Mouse (Mus musculus) bone marrow, adult 2 months (tissue): ENCODE data around the gene Cep97. TPM values are rescaled to one million over a fixed set of nuclear protein-coding genes. Genes with fewer than 3 reads are reported as not detected.
"Not testable (repeated sequence)": the region's sequence is repeated elsewhere in the genome, so short reads cannot be mapped to it uniquely, and the experiment has no call there.

ENCODE experiments used
- H3K27ac ChIP-seq: fragments of 200-500 bp; 2 replicates; pipeline ENCODE4 v1.5.1; 2012; ENCODE audit warnings: low read depth, mild to moderate bottlenecking, control low read depth, inconsistent platforms, low read length; ENCODE audit not compliant: control insufficient read depth, poor library complexity, insufficient read depth
- H3K4me1 ChIP-seq: fragments of 200-500 bp; 2 replicates; pipeline ENCODE4 v1.6.1; 2011; ENCODE audit warnings: low read length; ENCODE audit not compliant: control insufficient read depth, insufficient read depth
- H3K4me3 ChIP-seq: fragments of 200-500 bp; replicated peaks from 2 replicates; pipeline ENCODE3; 2011; ENCODE audit warnings: mild to moderate bottlenecking, low read depth, low read length, control low read depth; ENCODE audit not compliant: control insufficient read depth
- CTCF ChIP-seq: fragments of 200-500 bp; IDR thresholded peaks from 2 replicates; pipeline ENCODE4 v1.5.1; 2011; ENCODE audit warnings: low read length, control low read depth; ENCODE audit not compliant: control insufficient read depth, insufficient read depth
- POLR2A ChIP-seq: fragments of 200-500 bp; IDR thresholded peaks from 2 replicates; pipeline ENCODE4 v1.6.1; 2011; ENCODE audit warnings: low read depth, mild to moderate bottlenecking, control low read depth, low read length, borderline replicate concordance; ENCODE audit not compliant: control insufficient read depth
- WGBS: fragments of 180-500 bp; shearing (Covaris S2); methylation state at CpG from one replicate; pipeline ENCODE4 v1.1.7; 2018; 5-methylcytosine and 5-hydroxymethylcytosine counted together
- polyA plus RNA-seq: library from polyadenylated mRNA; stranded (reverse); fragments of >200 nt; gene quantifications from 2 replicates; pipeline ENCODE4 v1.2.4, GENCODE M21; 2011; ENCODE audit warnings: low replicate concordance; ENCODE audit not compliant: missing spikeins, insufficient read depth, insufficient read length

The Cep97 gene
- polyA plus RNA-seq, 1 experiment: 6.4 TPM

DNA sequence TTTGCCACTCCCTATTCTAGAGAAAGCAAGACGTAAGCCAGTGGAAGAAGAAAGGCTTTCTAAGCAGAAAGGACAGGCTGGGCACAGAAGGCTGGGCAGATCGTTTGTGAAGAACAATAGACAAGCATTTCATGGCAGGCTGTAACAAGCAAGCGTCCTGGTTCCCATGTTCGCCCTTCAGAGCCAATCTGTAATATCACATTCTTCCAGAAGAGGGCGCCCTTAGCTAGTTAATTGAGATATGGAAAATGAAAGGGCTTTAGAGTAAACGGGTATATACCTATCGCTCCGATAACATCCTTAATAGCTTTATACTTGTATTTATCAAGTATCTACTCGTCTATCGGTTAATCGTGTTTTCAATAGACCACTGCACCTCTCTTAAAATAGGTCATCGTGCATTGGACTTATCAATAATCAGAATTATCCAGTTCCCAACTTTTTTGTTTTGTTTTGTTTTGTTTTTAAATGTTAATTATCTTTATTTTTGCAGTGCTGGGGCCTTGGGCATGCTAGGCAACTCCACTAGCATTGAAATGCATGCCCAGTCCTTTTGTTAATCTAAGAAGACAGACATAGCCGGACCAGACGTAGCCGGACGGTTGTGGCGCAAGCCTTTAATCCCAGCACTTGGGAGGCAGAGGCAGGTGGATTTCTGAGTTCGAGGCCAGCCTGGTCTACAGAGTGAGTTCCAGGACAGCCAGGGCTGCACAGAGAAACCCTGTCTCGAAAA, 16.5 kb upstream of the Cep97 start:
- 13% methylated on average over 19 of the region's 19 CpGs for WGBS
- peak; percentile 25; the same call in 1 of the 2 replicates for TF ChIP-seq CTCF
- no peak for TF ChIP-seq POLR2A
- Histone ChIP-seq H3K4me1 (no peaks in the 10 kb centered on the region), H3K27ac (no peak overlapping the region), H3K4me3 (peak overlapping the region; percentile 66)

DNA sequence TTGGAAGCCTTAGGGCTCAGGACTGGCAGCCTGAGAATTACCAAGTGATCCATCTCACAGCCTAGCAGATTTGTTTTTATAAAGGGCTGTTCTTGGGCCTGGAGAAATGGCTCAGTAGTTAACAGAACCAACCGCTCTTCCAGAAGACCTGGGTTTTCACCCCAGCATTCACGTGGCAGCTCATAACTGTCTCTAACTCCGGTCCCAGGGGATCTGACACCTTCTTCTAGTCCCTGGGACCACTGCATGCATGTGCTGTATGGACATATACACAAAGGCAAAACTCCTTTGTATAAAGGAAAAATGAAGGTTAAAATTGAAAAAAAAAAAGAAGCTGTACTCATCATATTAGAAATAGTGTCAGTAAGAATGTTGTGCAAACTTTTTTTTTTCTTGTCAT, 15.8 kb upstream of the Cep97 start:
- Histone ChIP-seq H3K27ac (no peak overlapping the region), H3K4me3 (no peak overlapping the region), H3K4me1 (no peaks in the 10 kb centered on the region)
- 70% methylated on average over 3 of the region's 3 CpGs for WGBS
- TF ChIP-seq POLR2A (no peak), CTCF (no peak)

DNA sequence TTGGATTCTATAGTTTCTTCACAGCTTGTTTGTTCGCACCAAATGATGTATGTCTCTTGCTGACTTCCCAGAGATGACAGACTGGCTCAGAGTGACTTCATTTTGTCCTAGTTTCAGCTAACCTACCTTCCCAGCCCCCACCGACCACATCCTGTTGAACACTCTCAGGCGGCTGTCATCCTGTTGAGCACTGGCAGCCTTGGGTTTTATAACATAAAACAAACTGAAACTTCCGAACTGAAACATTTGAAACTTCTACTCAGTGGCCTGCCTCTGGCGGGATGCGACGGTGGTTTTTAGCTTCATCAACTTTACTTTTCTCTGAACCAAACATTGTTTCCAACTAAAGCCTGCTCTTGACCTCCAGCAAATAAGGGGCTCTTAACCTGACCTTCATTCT, 14.3 kb upstream of the Cep97 start:
- no peak overlapping the region for H3K4me3 ChIP-seq
- H3K27ac ChIP-seq: no peak overlapping the region
- TF ChIP-seq CTCF: no peak
- no peak for TF ChIP-seq POLR2A
- 1% methylated on average over 7 of the region's 7 CpGs for WGBS
- no peaks in the 10 kb centered on the region for H3K4me1 ChIP-seq

DNA sequence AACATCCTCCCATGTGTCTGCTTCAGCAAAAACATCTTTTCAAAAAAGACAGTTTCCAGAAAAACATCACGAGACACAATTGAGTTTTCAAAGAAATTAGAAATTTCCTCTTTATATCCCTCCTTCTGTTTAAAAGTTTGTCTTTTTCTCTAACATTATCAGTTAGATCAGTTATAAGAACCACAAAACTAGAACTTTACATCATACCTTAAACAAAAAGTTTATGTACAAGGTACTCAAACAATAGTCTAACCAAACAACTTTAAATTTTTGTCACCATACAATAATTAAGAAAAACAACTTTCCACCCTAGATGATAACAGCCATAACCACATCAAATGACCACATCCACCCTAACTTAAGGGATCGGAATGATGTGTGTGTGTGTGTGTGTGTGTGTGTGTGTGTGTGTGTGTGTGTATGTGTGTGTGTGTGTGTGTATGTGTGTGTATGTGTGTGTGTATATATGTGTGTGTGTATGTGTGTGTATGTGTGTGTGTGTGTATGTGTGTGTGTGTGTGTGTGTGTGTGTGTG, 13.3 kb upstream of the Cep97 start:
- WGBS: 54% methylated on average over 2 of the region's 2 CpGs
- not testable (repeated sequence) for H3K4me3 ChIP-seq, H3K4me1 ChIP-seq, H3K27ac ChIP-seq

DNA sequence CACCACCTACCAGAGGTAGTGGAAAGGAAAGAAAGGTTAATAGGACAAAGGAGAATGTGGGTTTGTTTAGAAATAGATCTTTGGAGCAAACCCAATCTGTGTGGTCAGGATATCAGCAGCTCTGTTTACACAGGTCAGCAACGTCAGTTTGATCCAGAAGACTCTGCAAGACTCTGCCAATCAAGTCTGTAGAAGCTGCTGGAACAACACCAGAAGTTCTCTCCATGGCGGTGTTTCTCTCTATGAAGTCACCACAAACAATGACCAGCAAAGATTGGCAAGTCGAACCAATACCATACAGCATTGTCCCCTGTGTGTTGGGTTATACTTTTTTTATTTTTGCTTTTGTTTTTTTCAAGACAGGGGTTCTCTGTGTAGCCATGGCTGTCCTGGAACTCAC, 12.6 kb upstream of the Cep97 start:
- no peaks in the 10 kb centered on the region for H3K4me1 ChIP-seq
- H3K4me3 ChIP-seq: no peak overlapping the region
- WGBS: 58% methylated on average over 3 of the region's 3 CpGs
- H3K27ac ChIP-seq: no peak overlapping the region
- TF ChIP-seq CTCF (no peak), POLR2A (no peak)

DNA sequence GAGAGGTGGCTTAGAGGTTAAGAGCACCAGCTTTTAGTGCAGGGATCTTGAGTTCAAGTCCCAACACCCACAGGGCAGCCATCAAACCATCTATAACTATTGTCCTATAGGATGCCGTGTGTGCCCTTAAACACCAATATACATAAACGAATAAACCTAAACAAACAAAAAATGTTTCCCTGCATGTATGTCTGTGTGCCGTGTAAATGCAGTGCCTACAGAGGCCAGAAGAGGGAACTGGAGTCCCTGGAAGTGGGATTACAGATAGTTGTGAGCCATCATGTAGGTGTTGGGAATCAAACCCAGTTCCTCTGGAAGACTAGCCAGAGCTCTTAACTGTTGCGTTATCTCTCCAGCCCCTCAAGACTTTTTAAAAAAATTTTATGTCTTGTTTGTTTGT, 6.1 kb upstream of the Cep97 start:
- Histone ChIP-seq H3K27ac (no peak overlapping the region), H3K4me3 (no peak overlapping the region), H3K4me1 (no peaks in the 10 kb centered on the region)
- WGBS: 87% methylated on average over 4 of the region's 4 CpGs
- TF ChIP-seq POLR2A: no peak
- no peak for TF ChIP-seq CTCF

DNA sequence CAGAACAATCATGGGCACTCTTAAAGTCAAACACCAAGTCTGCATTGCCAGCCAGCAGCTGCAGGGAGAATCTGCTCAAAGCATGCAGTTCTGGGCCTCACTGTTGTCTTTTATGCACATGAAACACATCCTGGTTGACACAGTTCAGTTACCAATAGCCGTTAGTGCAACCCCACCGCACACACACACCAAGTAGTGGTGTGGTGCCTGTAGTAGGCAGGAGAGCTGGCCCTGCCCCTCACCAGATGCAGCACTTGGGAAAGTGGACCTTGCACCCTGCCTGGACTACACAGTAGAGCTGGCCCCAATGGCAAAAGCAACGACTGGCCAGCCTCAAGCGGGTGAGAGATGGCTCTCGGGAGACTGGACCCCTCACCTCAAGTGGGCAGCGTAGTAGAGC, 5.0 kb upstream of the Cep97 start:
- WGBS: 84% methylated on average over 6 of the region's 6 CpGs
- Histone ChIP-seq H3K27ac (no peak overlapping the region), H3K4me1 (no peaks in the 10 kb centered on the region), H3K4me3 (no peak overlapping the region)
- TF ChIP-seq CTCF (no peak), POLR2A (no peak)

DNA sequence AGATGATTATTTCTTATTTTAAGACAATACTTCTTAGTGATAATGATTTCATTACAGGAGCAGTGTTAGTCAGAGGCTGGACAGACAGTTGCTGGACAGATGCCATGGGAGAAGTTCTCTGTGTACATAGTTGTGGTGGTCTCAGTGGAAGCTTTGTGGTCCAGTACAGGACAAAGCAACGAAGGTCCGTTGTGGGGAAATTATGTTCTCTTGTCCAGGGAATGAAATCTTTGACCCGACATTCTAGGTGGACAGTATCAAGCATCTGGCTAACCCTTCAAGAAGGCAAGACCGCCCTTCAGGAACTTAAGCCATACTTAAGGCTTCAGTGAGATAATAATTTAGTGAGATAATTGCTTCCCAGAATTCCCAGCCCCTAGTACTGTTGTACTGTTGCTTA, 4.1 kb upstream of the Cep97 start:
- no peak overlapping the region for H3K4me3 ChIP-seq
- no peaks in the 10 kb centered on the region for H3K4me1 ChIP-seq
- WGBS: 78% methylated on average over 4 of the region's 4 CpGs
- H3K27ac ChIP-seq: no peak overlapping the region
- TF ChIP-seq CTCF (no peak), POLR2A (no peak)
